Mouse (Mus musculus) forebrain, postnatal 0 days (tissue): ENCODE measurements around the gene Gpr68. TPM values are rescaled to one million over a fixed set of nuclear protein-coding genes. Genes with fewer than 3 reads are reported as not detected.

Experiments
- ATAC-seq: fragments of 200-750 bp; cut with Nextera tagmentation; 2 replicates; pipeline ENCODE4 v1.8.0; 2017; ENCODE audit warnings: mild to moderate bottlenecking, moderate library complexity
- DNase-seq: peaks from one replicate; pipeline ENCODE4 v3.0.0-alpha.2; 2015
- H3K27ac ChIP-seq: fragments of 300-500 bp; sonication (generic); 2 replicates; pipeline ENCODE4 v1.5.1; 2014; ENCODE audit warnings: low read depth, mild to moderate bottlenecking, antibody characterized with exemption, low read length, moderate library complexity, mixed read lengths
- H3K27me3 ChIP-seq: fragments of 300-500 bp; sonication (generic); 2 replicates; pipeline ENCODE4 v1.6.1; 2014; ENCODE audit warnings: mild to moderate bottlenecking, low read length, mixed read lengths; ENCODE audit not compliant: insufficient read depth
- H3K36me3 ChIP-seq: fragments of 300-500 bp; sonication (generic); 2 replicates; pipeline ENCODE4 v1.6.1; 2014; ENCODE audit warnings: mild to moderate bottlenecking, moderate library complexity; ENCODE audit not compliant: insufficient read depth
- H3K4me1 ChIP-seq: fragments of 300-500 bp; sonication (generic); 2 replicates; pipeline ENCODE4 v1.6.1; 2014; ENCODE audit warnings: antibody characterized with exemption; ENCODE audit not compliant: insufficient read depth
- H3K4me2 ChIP-seq: fragments of 300-500 bp; sonication (generic); 2 replicates; pipeline ENCODE4 v1.6.1; 2014; ENCODE audit warnings: low read depth, mild to moderate bottlenecking, moderate library complexity
- H3K4me3 ChIP-seq: fragments of 300-500 bp; sonication (generic); 2 replicates; pipeline ENCODE4 v1.5.1; 2014; ENCODE audit warnings: low read depth, low read length, mixed read lengths
- H3K9ac ChIP-seq: fragments of 300-500 bp; sonication (generic); 2 replicates; pipeline ENCODE4 v1.6.1; 2014; ENCODE audit warnings: mild to moderate bottlenecking
- H3K9me3 ChIP-seq: fragments of 300-500 bp; sonication (generic); 2 replicates; pipeline ENCODE4 v1.6.1; 2016; ENCODE audit warnings: low read length
- CTCF ChIP-seq: sonication (generic); IDR thresholded peaks from 2 replicates; pipeline ENCODE4 v1.5.1; 2016; ENCODE audit warnings: antibody characterized with exemption, control low read depth, low read depth
- WGBS: fragments of 180-500 bp; shearing (Covaris S2); extraction: QIAGEN DNeasy Blood & Tissue Kit; methylation state at CpG from one replicate; pipeline ENCODE4 v1.1.7; 2014; 5-methylcytosine and 5-hydroxymethylcytosine counted together
- polyA plus RNA-seq: library from polyadenylated mRNA; unstranded; fragments of >200 nt; fragmentation: Nextera tagmentation; extraction: Ambion mirVana; gene quantifications from 2 replicates; pipeline ENCODE4 v1.2.1, GENCODE M21; 2015
- total RNA-seq: library from RNA; depleted of rRNA; stranded (reverse); fragments of >200 nt; gene quantifications from 2 replicates; pipeline ENCODE4 v1.2.3, GENCODE M21; 2014

Gpr68 gene
- total and polyA plus RNA-seq, 2 experiments from 2014 or later, result 3.7 to 7.0 TPM

GRCm38 (mm10) chr12:100846566-100846965, 61.4 kb downstream of the Gpr68 start:
- no peaks in the 10 kb centered on the region for H3K27me3 ChIP-seq
- H3K9ac ChIP-seq, result no peak overlapping the region
- WGBS, result 30% methylated on average over 1 of the region's 1 CpGs
- no peak overlapping the region for H3K27ac ChIP-seq
- no peaks in the 10 kb centered on the region for H3K36me3 ChIP-seq
- ATAC-seq (no peak), DNase-seq (no peak)
- H3K4me1 ChIP-seq, result no peaks in the 10 kb centered on the region
- no peak overlapping the region for H3K4me3 ChIP-seq
- no peak overlapping the region for H3K4me2 ChIP-seq
- no peak for TF ChIP-seq CTCF
- H3K9me3 ChIP-seq, result no peaks in the 10 kb centered on the region

GRCm38 (mm10) chr12:100845829-100846228, 62.2 kb downstream of the Gpr68 start:
- Histone ChIP-seq H3K27ac (no peak overlapping the region), H3K9me3 (no peaks in the 10 kb centered on the region), H3K4me1 (no peaks in the 10 kb centered on the region), H3K36me3 (no peaks in the 10 kb centered on the region), H3K4me2 (no peak overlapping the region), H3K4me3 (no peak overlapping the region), H3K27me3 (no peaks in the 10 kb centered on the region), H3K9ac (no peak overlapping the region)
- DNase-seq (peak; percentile 31), ATAC-seq (no peak)
- peak; percentile 54 for TF ChIP-seq CTCF
- 30% methylated on average over 2 of the region's 2 CpGs for WGBS

- Histone ChIP-seq H3K4me2 (no peak overlapping the region), H3K4me3 (no peak overlapping the region), H3K27me3 (no peaks in the 10 kb centered on the region), H3K27ac (no peak overlapping the region), H3K9me3 (no peaks in the 10 kb centered on the region), H3K4me1 (no peaks in the 10 kb centered on the region), H3K36me3 (no peaks in the 10 kb centered on the region), H3K9ac (no peak overlapping the region)
- WGBS, result 87% methylated on average over 7 of the region's 7 CpGs
- TF ChIP-seq CTCF, result no peak
- ATAC-seq (no peak), DNase-seq (no peak)
Observed at GRCm38 (mm10) chr12:100844546-100844945, 63.5 kb downstream of the Gpr68 start.

GRCm38 (mm10) chr12:100843171-100843570, 64.8 kb downstream of the Gpr68 start:
- no peak for DNase-seq
- no peak overlapping the region for H3K4me2 ChIP-seq
- no peaks in the 10 kb centered on the region for H3K27me3 ChIP-seq
- no peaks in the 10 kb centered on the region for H3K9me3 ChIP-seq
- no peak overlapping the region for H3K4me3 ChIP-seq
- WGBS, result 83% methylated on average over 4 of the region's 4 CpGs
- no peak for ATAC-seq
- no peak overlapping the region for H3K27ac ChIP-seq
- H3K4me1 ChIP-seq, result no peaks in the 10 kb centered on the region
- no peaks in the 10 kb centered on the region for H3K36me3 ChIP-seq
- TF ChIP-seq CTCF, result no peak
- H3K9ac ChIP-seq, result no peak overlapping the region

- TF ChIP-seq CTCF, result peak; percentile 98
- DNase-seq (peak; percentile 89), ATAC-seq (peak; percentile 87)
- Histone ChIP-seq H3K4me3 (no peak overlapping the region), H3K9me3 (no peaks in the 10 kb centered on the region), H3K27ac (no peak overlapping the region), H3K4me2 (no peak overlapping the region), H3K9ac (no peak overlapping the region), H3K4me1 (no peaks in the 10 kb centered on the region), H3K27me3 (no peaks in the 10 kb centered on the region), H3K36me3 (no peaks in the 10 kb centered on the region)
- 10% methylated on average over 3 of the region's 3 CpGs for WGBS
Observed at GRCm38 (mm10) chr12:100841211-100841792, 66.7 kb downstream of the Gpr68 start.

- WGBS, result 81% methylated on average over 6 of the region's 6 CpGs
- Histone ChIP-seq H3K4me1 (no peaks in the 10 kb centered on the region), H3K4me3 (no peak overlapping the region), H3K27me3 (no peaks in the 10 kb centered on the region), H3K9ac (no peak overlapping the region), H3K27ac (no peak overlapping the region), H3K9me3 (no peaks in the 10 kb centered on the region), H3K4me2 (no peak overlapping the region), H3K36me3 (no peaks in the 10 kb centered on the region)
- DNase-seq (no peak), ATAC-seq (no peak)
- no peak for TF ChIP-seq CTCF
Observed at GRCm38 (mm10) chr12:100839926-100840325, 68.1 kb downstream of the Gpr68 start.

GRCm38 (mm10) chr12:100839079-100839600, 68.9 kb downstream of the Gpr68 start:
- no peak for DNase-seq
- Histone ChIP-seq H3K9ac (no peak overlapping the region), H3K27ac (no peak overlapping the region), H3K9me3 (no peaks in the 10 kb centered on the region), H3K27me3 (no peaks in the 10 kb centered on the region), H3K36me3 (no peaks in the 10 kb centered on the region), H3K4me3 (no peak overlapping the region), H3K4me1 (no peaks in the 10 kb centered on the region), H3K4me2 (no peak overlapping the region)
- no peak; the same call in 1 of the 2 replicates for ATAC-seq
- WGBS, result 24% methylated on average over 8 of the region's 8 CpGs
- no peak for TF ChIP-seq CTCF
